Mouse (Mus musculus) kidney, adult 2 months (tissue): ENCODE measurements around the gene Dynlrb1. TPM values are rescaled to one million over a fixed set of nuclear protein-coding genes. Genes with fewer than 3 reads are reported as not detected.

Source experiments
- DNase-seq: peaks from one replicate; pipeline ENCODE4 v3.0.0; 2021
- H3K27ac ChIP-seq: fragments of 200-500 bp; 2 replicates; pipeline ENCODE4 v1.5.1; 2012; ENCODE audit warnings: low read depth, low read length, control low read depth, inconsistent platforms; ENCODE audit not compliant: insufficient read depth
- H3K27me3 ChIP-seq: fragments of 200-500 bp; replicated peaks from 2 replicates; pipeline ENCODE4 v1.6.1; 2012; ENCODE audit warnings: mild to moderate bottlenecking, moderate library complexity, low read length, inconsistent platforms; ENCODE audit not compliant: control insufficient read depth, insufficient read depth
- H3K36me3 ChIP-seq: fragments of 200-500 bp; 2 replicates; pipeline ENCODE4 v1.6.1; 2012; ENCODE audit warnings: mild to moderate bottlenecking, moderate library complexity, low read length, inconsistent platforms; ENCODE audit not compliant: control insufficient read depth, insufficient read depth
- H3K4me1 ChIP-seq: fragments of 200-500 bp; 2 replicates; pipeline ENCODE4 v1.6.1; 2011; ENCODE audit warnings: low read length; ENCODE audit not compliant: control insufficient read depth, insufficient read depth
- H3K4me3 ChIP-seq: fragments of 200-500 bp; 2 replicates; pipeline ENCODE4 v1.5.1; 2011; ENCODE audit warnings: mild to moderate bottlenecking, low read depth, low read length, control low read depth; ENCODE audit not compliant: insufficient read depth
- CTCF ChIP-seq: fragments of 200-500 bp; conservative IDR thresholded peaks from 2 replicates; pipeline ENCODE4 v1.5.1; 2011; ENCODE audit warnings: low read depth, mild to moderate bottlenecking, control low read depth, low read length, moderate library complexity, mixed read lengths; ENCODE audit not compliant: insufficient read depth, insufficient read length
- POLR2A ChIP-seq: fragments of 200-500 bp; IDR thresholded peaks from one replicate; pipeline ENCODE4 v1.6.1; 2011; ENCODE audit warnings: low read depth, low read length, control low read depth
- WGBS: fragments of 180-500 bp; shearing (Covaris S2); methylation state at CpG from one replicate; pipeline ENCODE4 v1.1.7; 2018; 5-methylcytosine and 5-hydroxymethylcytosine counted together
- polyA plus RNA-seq: library from polyadenylated mRNA; depleted of rRNA; stranded (reverse); fragments of >200 nt; gene quantifications from 2 replicates; pipeline ENCODE4 v1.2.3, GENCODE M21; 2012; rRNA removed

Dynlrb1 gene
- polyA plus RNA-seq, 1 experiment: 373 TPM

- no peak for DNase-seq
- no peak overlapping the region for H3K27ac ChIP-seq
- WGBS: 92% methylated on average over 4 of the region's 4 CpGs
- no peaks in the 10 kb centered on the region for H3K27me3 ChIP-seq
- H3K4me1 ChIP-seq: no peaks in the 10 kb centered on the region
- H3K36me3 ChIP-seq: no peaks in the 10 kb centered on the region
- no peak overlapping the region for H3K4me3 ChIP-seq
- TF ChIP-seq POLR2A (no peak), CTCF (no peak; the same call in 1 of the 2 replicates)
Observed at GRCm38 (mm10) chr2:155293946-155294345, 57.6 kb downstream of the Dynlrb1 start.

DNA sequence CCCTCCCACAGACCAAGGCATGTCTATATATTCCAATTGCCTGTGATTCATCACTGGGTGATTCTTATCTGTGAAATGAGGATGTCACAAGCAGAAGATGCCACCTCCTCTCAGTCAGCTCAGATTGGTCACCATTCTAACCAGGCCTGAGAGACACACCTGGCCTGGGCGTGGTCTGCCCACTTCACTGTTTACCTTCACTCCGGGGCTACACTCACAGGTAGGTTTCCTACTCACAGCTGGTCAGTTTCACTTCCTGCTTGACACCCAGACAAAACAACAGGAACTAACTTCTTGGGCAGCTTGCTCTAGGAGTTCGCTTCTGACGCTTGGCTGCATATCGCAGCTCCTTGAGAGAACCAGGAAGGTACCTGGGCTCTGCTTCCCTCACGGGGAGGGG is 59.1 kb downstream of the Dynlrb1 start:
- TF ChIP-seq CTCF (no peak), POLR2A (no peak)
- no peaks in the 10 kb centered on the region for H3K27me3 ChIP-seq
- no peak overlapping the region for H3K4me3 ChIP-seq
- no peak overlapping the region for H3K27ac ChIP-seq
- no peaks in the 10 kb centered on the region for H3K36me3 ChIP-seq
- 85% methylated on average over 6 of the region's 6 CpGs for WGBS
- no peaks in the 10 kb centered on the region for H3K4me1 ChIP-seq
- DNase-seq: no peak

DNA sequence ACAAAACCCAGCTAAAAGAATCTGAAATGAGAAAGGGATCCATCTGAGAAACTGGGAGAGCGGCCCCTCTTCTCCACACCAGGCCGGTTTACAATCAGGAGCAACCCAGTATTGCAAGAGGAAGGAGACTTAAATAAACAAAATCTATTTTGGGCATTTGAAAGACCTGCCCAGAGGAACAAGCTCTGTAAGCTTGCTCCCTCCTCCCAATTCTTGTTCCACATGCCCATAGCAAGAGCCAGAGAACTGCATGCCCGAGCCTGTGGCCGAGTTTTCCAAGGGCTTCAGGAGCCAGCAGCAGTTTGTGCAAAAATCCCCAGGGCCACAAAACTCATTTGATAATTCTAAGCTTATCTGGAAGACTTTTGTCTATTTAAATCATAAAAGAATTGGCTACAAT is 63.2 kb downstream of the Dynlrb1 start:
- H3K27ac ChIP-seq: no peak overlapping the region
- no peak overlapping the region for H3K4me3 ChIP-seq
- H3K36me3 ChIP-seq: peaks cover 1% of the 10 kb centered on the region; the same call in 1 of the 2 replicates
- TF ChIP-seq POLR2A (no peak), CTCF (no peak)
- 75% methylated on average over 4 of the region's 4 CpGs for WGBS
- no peaks in the 10 kb centered on the region for H3K27me3 ChIP-seq
- DNase-seq: no peak
- no peaks in the 10 kb centered on the region for H3K4me1 ChIP-seq

Other genes starting within 250 kb of the Dynlrb1 start
- gene Gm14226, start 218.3 kb upstream of the Dynlrb1 start, polyA plus RNA-seq: 0.76 and 0.89 TPM in 2 replicates
- 250 and 263 TPM in 2 replicates for gene Ahcy, start 162.0 kb upstream of the Dynlrb1 start, polyA plus RNA-seq
- gene Itch, start 103.0 kb upstream of the Dynlrb1 start, polyA plus RNA-seq: 15.0 and 17.6 TPM in 2 replicates
- gene Map1lc3a, start 39.8 kb downstream of the Dynlrb1 start, polyA plus RNA-seq: 212 and 233 TPM in 2 replicates
- gene Pigu, start 120.9 kb downstream of the Dynlrb1 start, polyA plus RNA-seq: 40.0 and 40.1 TPM in 2 replicates
- gene Trp53inp2, start 144.5 kb downstream of the Dynlrb1 start, polyA plus RNA-seq: 141 and 143 TPM in 2 replicates
- gene Ncoa6, start 237.4 kb downstream of the Dynlrb1 start, polyA plus RNA-seq: 25.4 and 40.6 TPM in 2 replicates